In genomic region chr17:87323215-87323614, GRCm38 (mm10) we compare ENCODE assay signal across 20 mouse cellular contexts.
"Had no signal": no experiment of that assay in that cellular context is flagged by ENCODE, and none has a peak within 500 bp of the region (broad histone marks: within the 10 kb centered on the region; RNA-seq: fewer than 3 reads in every experiment).

No protein-coding gene starts in this region.

- H3K9ac ChIP-seq: limb, embryonic 12.5 days; limb, embryonic 15.5 days; liver, embryonic 14.5 days; liver, postnatal 0 days; lung, embryonic 14.5 days; midbrain, embryonic 12.5 days; midbrain, embryonic 15.5 days; neural tube, embryonic 12.5 days; neural tube, embryonic 15.5 days; stomach, embryonic 15.5 days had no signal

- H3K4me3 ChIP-seq: limb, embryonic 12.5 days; limb, embryonic 15.5 days; midbrain, embryonic 12.5 days; midbrain, embryonic 15.5 days; neural tube, embryonic 12.5 days; neural tube, embryonic 15.5 days; stomach, embryonic 15.5 days had no signal

- H3K36me3 ChIP-seq: midbrain, embryonic 12.5 days; midbrain, embryonic 15.5 days; neural tube, embryonic 12.5 days; neural tube, embryonic 15.5 days; stomach, embryonic 15.5 days had no signal

- DNase-seq: kidney, adult 9 months; kidney, postnatal 14 days; kidney, postnatal 4 days; liver, postnatal 0 days; lung, embryonic 14.5 days; right cerebral cortex, adult 18-20 months; right cerebral cortex, postnatal 14 days; spleen, adult 18-20 months; thymus, postnatal 25 days had no signal

- H3K9me3 ChIP-seq: limb, embryonic 15.5 days; neural tube, embryonic 15.5 days; stomach, embryonic 15.5 days had no signal

- H3K27ac ChIP-seq: limb, embryonic 12.5 days; limb, embryonic 15.5 days; liver, embryonic 14.5 days; macrophage; midbrain, embryonic 12.5 days; midbrain, embryonic 15.5 days; neural tube, embryonic 12.5 days; neural tube, embryonic 15.5 days; stomach, embryonic 15.5 days had no signal

- ATAC-seq: liver, postnatal 0 days; lung, postnatal 0 days; midbrain, embryonic 15.5 days had no signal

- H3K27me3 ChIP-seq: limb, embryonic 15.5 days; midbrain, embryonic 15.5 days; neural tube, embryonic 12.5 days; neural tube, embryonic 15.5 days; stomach, embryonic 15.5 days had no signal

- H3K4me2 ChIP-seq: limb, embryonic 12.5 days; limb, embryonic 15.5 days; liver, embryonic 11.5 days; lung, embryonic 14.5 days; midbrain, embryonic 12.5 days; midbrain, embryonic 15.5 days; neural tube, embryonic 12.5 days; neural tube, embryonic 15.5 days; stomach, embryonic 15.5 days had no signal
